Mouse (Mus musculus) heart, embryonic 11.5 days (tissue): ENCODE measurements around the gene Glce. TPM values are rescaled to one million over a fixed set of nuclear protein-coding genes. Genes with fewer than 3 reads are reported as not detected.

Source experiments
- ATAC-seq: fragments of 200-750 bp; cut with Nextera tagmentation; replicated peaks from 2 replicates; pipeline ENCODE4 v1.8.0; 2017; ENCODE audit warnings: moderate library complexity; ENCODE audit not compliant: insufficient number of reproducible peaks, low FRiP score, low TSS enrichment
- H3K27ac ChIP-seq: fragments of 300-500 bp; sonication (generic); 2 replicates; pipeline ENCODE4 v1.5.1; 2014; ENCODE audit warnings: mild to moderate bottlenecking, low read depth, low read length
- H3K27me3 ChIP-seq: fragments of 300-500 bp; sonication (generic); 2 replicates; pipeline ENCODE4 v1.6.1; 2014; ENCODE audit warnings: mild to moderate bottlenecking, low read length, mixed read lengths; ENCODE audit not compliant: control insufficient read depth, insufficient read depth
- H3K36me3 ChIP-seq: fragments of 300-500 bp; sonication (generic); 2 replicates; pipeline ENCODE4 v1.6.1; 2014; ENCODE audit warnings: mild to moderate bottlenecking, low read length, moderate library complexity, mixed read lengths; ENCODE audit not compliant: control insufficient read depth, insufficient read depth
- H3K4me1 ChIP-seq: fragments of 300-500 bp; sonication (generic); 2 replicates; pipeline ENCODE4 v1.6.1; 2014; ENCODE audit warnings: low read length; ENCODE audit not compliant: control insufficient read depth, insufficient read depth
- H3K4me2 ChIP-seq: fragments of 300-500 bp; sonication (generic); 2 replicates; pipeline ENCODE4 v1.6.1; 2014; ENCODE audit warnings: mild to moderate bottlenecking, moderate library complexity
- H3K4me3 ChIP-seq: fragments of 300-500 bp; sonication (generic); 2 replicates; pipeline ENCODE4 v1.5.1; 2014; ENCODE audit warnings: low read depth, low read length
- H3K9ac ChIP-seq: fragments of 300-500 bp; sonication (generic); 2 replicates; pipeline ENCODE4 v1.6.1; 2014; ENCODE audit warnings: mild to moderate bottlenecking, low read depth, low read length, moderate library complexity
- H3K9me3 ChIP-seq: fragments of 300-500 bp; sonication (generic); replicated peaks from 2 replicates; pipeline ENCODE4 v1.6.1; 2016; ENCODE audit warnings: low read length; ENCODE audit not compliant: control insufficient read depth
- WGBS: fragments of 180-500 bp; shearing (Covaris S2); extraction: QIAGEN DNeasy Blood & Tissue Kit; methylation state at CpG from one replicate; pipeline ENCODE4 v1.1.7; 2014; ENCODE audit not compliant: insufficient replicate concordance; 5-methylcytosine and 5-hydroxymethylcytosine counted together
- polyA plus RNA-seq: library from polyadenylated mRNA; unstranded; fragments of >200 nt; fragmentation: Nextera tagmentation; extraction: Ambion mirVana; gene quantifications from 2 replicates; pipeline ENCODE4 v1.2.1, GENCODE M21; 2014

Gene Glce
- polyA plus RNA-seq, 1 experiment from 2014 or later, result 10.7 TPM

- Histone ChIP-seq H3K36me3 (no peaks in the 10 kb centered on the region), H3K27ac (no peak overlapping the region), H3K9me3 (no peaks in the 10 kb centered on the region), H3K4me3 (no peak overlapping the region), H3K9ac (no peak overlapping the region), H3K27me3 (no peaks in the 10 kb centered on the region), H3K4me2 (no peak overlapping the region), H3K4me1 (peaks cover 2% of the 10 kb centered on the region; the same call in 1 of the 2 replicates)
- ATAC-seq, result no peak
- WGBS, result 80% methylated on average over 2 of the region's 2 CpGs
Observed at GRCm38 (mm10) chr9:62060431-62060830, 62.0 kb downstream of the Glce start.

GRCm38 (mm10) chr9:62059941-62060340 lies 62.5 kb downstream of the Glce start:
- Histone ChIP-seq H3K9ac (no peak overlapping the region), H3K4me3 (no peak overlapping the region), H3K27me3 (no peaks in the 10 kb centered on the region), H3K9me3 (no peaks in the 10 kb centered on the region), H3K27ac (no peak overlapping the region), H3K4me2 (no peak overlapping the region), H3K4me1 (peaks cover 2% of the 10 kb centered on the region; the same call in 1 of the 2 replicates), H3K36me3 (no peaks in the 10 kb centered on the region)
- no peak for ATAC-seq
- 83% methylated on average over 11 of the region's 11 CpGs for WGBS

GRCm38 (mm10) chr9:62057881-62058506 lies 64.5 kb downstream of the Glce start:
- WGBS, result 54% methylated on average over 7 of the region's 7 CpGs
- peaks cover 2% of the 10 kb centered on the region; the same call in 1 of the 2 replicates for H3K4me1 ChIP-seq
- no peak for ATAC-seq
- no peaks in the 10 kb centered on the region for H3K27me3 ChIP-seq
- H3K27ac ChIP-seq, result no peak overlapping the region
- H3K4me2 ChIP-seq, result no peak overlapping the region
- no peaks in the 10 kb centered on the region for H3K36me3 ChIP-seq
- H3K9me3 ChIP-seq, result no peaks in the 10 kb centered on the region
- H3K9ac ChIP-seq, result no peak overlapping the region
- H3K4me3 ChIP-seq, result no peak overlapping the region

GRCm38 (mm10) chr9:62056206-62056605 lies 66.2 kb downstream of the Glce start:
- Histone ChIP-seq H3K27me3 (no peaks in the 10 kb centered on the region), H3K4me2 (no peak overlapping the region), H3K27ac (no peak overlapping the region), H3K4me1 (peaks cover 2% of the 10 kb centered on the region; the same call in 1 of the 2 replicates), H3K4me3 (no peak overlapping the region), H3K9me3 (no peaks in the 10 kb centered on the region), H3K9ac (no peak overlapping the region), H3K36me3 (no peaks in the 10 kb centered on the region)
- ATAC-seq, result no peak
- WGBS, result 80% methylated on average over 2 of the region's 2 CpGs

GRCm38 (mm10) chr9:62050801-62051200 lies 71.7 kb downstream of the Glce start:
- 38% methylated on average over 4 of the region's 4 CpGs for WGBS
- Histone ChIP-seq H3K9me3 (no peaks in the 10 kb centered on the region), H3K27me3 (no peaks in the 10 kb centered on the region), H3K27ac (no peak overlapping the region), H3K4me2 (no peak overlapping the region), H3K36me3 (no peaks in the 10 kb centered on the region), H3K9ac (no peak overlapping the region), H3K4me1 (no peaks in the 10 kb centered on the region), H3K4me3 (no peak overlapping the region)
- no peak for ATAC-seq

- ATAC-seq, result no peak
- 66% methylated on average over 8 of the region's 8 CpGs for WGBS
- H3K9me3 ChIP-seq, result no peaks in the 10 kb centered on the region
- no peaks in the 10 kb centered on the region for H3K4me1 ChIP-seq
- no peak overlapping the region for H3K4me2 ChIP-seq
- H3K9ac ChIP-seq, result no peak overlapping the region
- H3K27ac ChIP-seq, result no peak overlapping the region
- H3K36me3 ChIP-seq, result no peaks in the 10 kb centered on the region
- H3K27me3 ChIP-seq, result no peaks in the 10 kb centered on the region
- H3K4me3 ChIP-seq, result no peak overlapping the region
Observed at GRCm38 (mm10) chr9:62049166-62049565, 73.3 kb downstream of the Glce start.

- Histone ChIP-seq H3K9me3 (no peaks in the 10 kb centered on the region), H3K4me3 (no peak overlapping the region), H3K27ac (no peak overlapping the region), H3K36me3 (no peaks in the 10 kb centered on the region), H3K9ac (no peak overlapping the region), H3K4me2 (no peak overlapping the region), H3K27me3 (no peaks in the 10 kb centered on the region), H3K4me1 (no peaks in the 10 kb centered on the region)
- WGBS, result 82% methylated on average over 3 of the region's 3 CpGs
- no peak for ATAC-seq
Observed at GRCm38 (mm10) chr9:62042167-62042566, 80.3 kb downstream of the Glce start.

- WGBS, result 7% methylated on average over 20 of the region's 20 CpGs
- Histone ChIP-seq H3K27ac (no peak overlapping the region), H3K4me1 (no peaks in the 10 kb centered on the region), H3K27me3 (no peaks in the 10 kb centered on the region), H3K9ac (no peak overlapping the region), H3K4me2 (peak overlapping the region; percentile 46), H3K4me3 (no peak overlapping the region), H3K36me3 (no peaks in the 10 kb centered on the region), H3K9me3 (no peaks in the 10 kb centered on the region)
- no peak for ATAC-seq
Observed at GRCm38 (mm10) chr9:62040008-62040608, 82.3 kb downstream of the Glce start.

GRCm38 (mm10) chr9:62035806-62036205 lies 86.6 kb downstream of the Glce start:
- 83% methylated on average over 1 of the region's 1 CpGs for WGBS
- Histone ChIP-seq H3K9me3 (no peaks in the 10 kb centered on the region), H3K4me2 (no peak overlapping the region), H3K4me1 (no peaks in the 10 kb centered on the region), H3K27me3 (no peaks in the 10 kb centered on the region), H3K9ac (no peak overlapping the region), H3K36me3 (no peaks in the 10 kb centered on the region), H3K27ac (no peak overlapping the region), H3K4me3 (no peak overlapping the region)
- ATAC-seq, result no peak
